Mouse (Mus musculus): ENCODE measurements around the gene Sh3pxd2b. TPM values are rescaled to one million over a fixed set of nuclear protein-coding genes. Genes with fewer than 3 reads are reported as not detected.

Sh3pxd2b gene
- polyA plus RNA-seq, 1 experiment = not detected

DNA sequence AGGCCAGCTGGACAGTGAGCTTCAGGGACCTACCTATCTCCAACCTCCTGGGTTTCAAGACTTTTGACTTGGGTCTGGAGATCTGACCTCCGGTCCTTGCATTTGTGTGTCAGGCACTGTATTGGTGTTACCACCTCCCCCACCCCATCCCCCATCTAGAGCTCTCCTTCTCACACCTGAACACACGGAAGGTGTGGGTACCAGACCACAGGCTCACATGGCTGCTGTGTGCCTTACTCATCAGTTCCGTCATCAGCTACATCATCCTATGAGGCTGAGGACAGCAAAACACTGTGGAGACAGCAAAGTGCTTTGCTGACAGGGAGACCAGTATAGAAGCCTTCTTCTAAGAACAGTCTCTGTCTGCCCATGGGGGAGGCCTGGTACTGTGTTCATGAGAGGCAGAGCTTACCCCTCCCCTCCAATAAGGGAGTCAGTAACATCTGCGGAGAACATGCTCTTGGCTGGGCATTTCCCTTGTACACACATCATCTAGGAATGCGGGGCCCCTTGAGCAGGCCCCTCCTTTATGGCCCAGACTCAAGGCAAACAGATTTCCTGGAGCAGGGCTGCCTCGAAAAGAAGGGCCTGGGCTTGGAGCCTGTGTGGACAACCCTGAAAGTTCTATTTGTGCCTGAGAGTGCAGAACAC lies 87.9 kb downstream of the Sh3pxd2b start:
- no peak for TF ChIP-seq GATA1 (IDR thresholded peaks at IDR 0.05; ENCODE audit: low read length)

DNA sequence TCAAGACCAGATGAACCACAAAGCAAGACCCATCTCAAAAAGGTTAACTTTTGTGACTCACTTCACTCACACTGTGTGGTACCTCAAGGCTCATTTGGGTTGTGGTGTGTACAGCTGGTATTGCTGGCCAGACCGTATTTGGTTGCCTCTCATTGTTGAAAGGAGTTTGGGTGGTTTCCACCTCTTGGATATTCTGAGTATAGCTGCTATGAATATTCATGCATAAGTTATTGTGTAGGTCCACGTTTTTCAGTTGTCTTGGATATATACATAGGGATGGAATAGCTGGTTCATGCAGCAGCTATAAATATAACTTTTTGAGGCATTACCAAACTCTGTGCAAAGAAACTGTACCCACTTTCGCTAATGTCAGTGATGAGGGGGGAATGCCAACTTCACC lies 95.0 kb downstream of the Sh3pxd2b start:
- no peak for TF ChIP-seq GATA1 (IDR thresholded peaks at IDR 0.05; ENCODE audit: low read length)

DNA sequence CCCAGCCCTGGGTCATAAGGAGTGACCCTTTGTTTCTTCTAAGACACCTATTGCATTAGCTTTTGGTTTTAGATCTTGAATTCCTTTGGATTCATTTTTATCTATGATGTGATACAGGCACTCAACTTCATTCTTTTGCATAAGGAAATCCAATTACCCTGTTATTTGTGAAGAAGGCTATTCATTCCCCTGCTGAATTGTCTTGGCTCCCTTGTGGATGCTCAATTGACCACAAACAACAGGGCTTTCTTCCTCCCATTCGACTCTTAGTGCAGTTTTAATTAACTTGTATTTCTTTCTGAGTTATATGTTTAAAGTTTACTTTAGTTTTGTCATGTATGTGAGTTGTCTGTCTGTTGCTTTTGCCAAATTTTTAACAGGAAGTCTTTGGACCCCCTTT lies 96.6 kb downstream of the Sh3pxd2b start:
- no peak for TF ChIP-seq GATA1 (IDR thresholded peaks at IDR 0.05; ENCODE audit: low read length)

DNA sequence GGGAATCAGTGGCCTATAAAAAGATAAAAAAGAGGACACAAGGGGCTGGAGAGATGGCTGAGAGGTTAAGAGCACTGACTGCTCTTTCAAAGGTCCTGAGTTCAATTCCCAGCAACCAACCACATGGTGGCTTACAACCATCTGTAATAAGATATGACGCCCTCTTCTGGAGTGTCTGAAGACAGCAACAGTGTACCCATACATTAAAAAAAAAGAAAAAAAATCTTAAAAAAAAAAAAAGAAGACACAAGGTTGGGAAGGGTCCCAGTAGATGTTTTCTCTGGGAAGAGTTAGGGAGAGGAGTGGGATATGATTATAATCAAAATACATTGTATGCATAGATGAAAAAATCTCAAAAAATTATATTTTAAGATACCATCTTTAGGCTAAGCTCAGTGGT lies 97.5 kb downstream of the Sh3pxd2b start:
- TF ChIP-seq GATA1 (IDR thresholded peaks at IDR 0.05; ENCODE audit: low read length) = no peak

DNA sequence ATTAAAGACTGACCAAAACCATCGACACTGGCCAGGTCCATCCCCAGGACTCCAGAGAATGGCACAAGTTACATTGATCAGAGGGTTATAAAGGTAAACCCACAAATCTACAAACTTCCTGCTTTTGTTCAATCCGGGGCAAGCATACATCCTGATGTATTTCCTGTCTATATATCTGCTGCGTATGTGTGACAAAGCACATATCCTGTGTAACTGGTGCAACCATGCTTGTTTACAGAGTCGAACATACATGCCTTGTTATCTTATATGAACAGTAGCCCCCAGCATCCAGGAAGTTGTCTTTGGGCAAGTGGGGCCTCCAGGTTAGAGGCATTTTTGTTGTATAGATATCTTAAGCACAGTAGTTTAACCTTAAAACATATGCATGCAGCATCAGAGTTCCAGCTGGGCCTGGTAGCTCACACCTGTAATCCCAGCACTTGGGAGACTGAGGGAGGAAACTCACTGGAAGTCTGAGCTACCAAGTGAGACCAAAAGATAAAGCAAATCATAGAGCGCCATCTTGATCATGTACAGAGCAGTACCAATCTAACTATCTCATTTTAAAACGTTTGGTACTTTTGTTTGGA lies 98.1 kb downstream of the Sh3pxd2b start:
- TF ChIP-seq GATA1 (IDR thresholded peaks at IDR 0.05; ENCODE audit: low read length) = no peak

DNA sequence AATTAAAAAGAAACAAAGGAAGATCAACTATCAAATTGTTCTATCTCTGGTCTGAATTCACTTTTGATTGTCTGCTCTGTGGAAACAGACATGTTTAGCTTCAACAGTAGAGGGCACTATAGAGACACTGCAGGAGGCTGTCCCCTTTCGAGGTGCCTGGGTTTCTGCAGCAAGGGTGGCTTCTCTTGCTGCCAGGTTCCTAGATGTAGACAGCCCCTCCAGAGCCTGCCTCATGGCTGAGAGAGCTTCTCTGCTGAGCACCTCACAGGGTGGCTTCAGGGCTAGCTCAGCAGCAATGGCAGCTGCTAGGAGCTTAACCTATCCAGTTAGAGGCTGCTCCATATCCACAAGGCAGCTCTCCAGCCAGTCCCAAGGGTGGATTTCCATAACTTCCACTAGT lies 102.6 kb downstream of the Sh3pxd2b start:
- no peak for TF ChIP-seq GATA1 (IDR thresholded peaks at IDR 0.05; ENCODE audit: low read length)

DNA sequence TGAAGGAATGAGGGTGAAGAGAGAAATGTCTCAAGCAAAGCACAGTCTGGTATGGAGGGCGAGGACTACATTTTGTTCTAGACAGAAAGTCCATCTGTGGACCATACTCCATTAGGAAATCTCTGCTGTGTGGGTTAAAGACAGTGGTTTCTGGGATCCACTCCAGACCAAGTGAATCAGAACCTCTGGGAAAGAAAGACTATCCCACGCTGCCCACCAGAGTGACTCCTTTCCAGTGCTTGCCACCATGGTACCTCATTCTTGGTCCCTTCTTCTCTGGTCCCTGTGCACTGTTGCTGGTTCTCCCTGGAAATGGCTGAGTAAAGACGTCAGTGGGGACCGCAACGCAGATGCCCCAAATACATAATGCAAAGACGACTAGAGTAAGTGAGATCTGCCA lies 103.7 kb downstream of the Sh3pxd2b start:
- no peak for TF ChIP-seq GATA1 (IDR thresholded peaks at IDR 0.05; ENCODE audit: low read length)

DNA sequence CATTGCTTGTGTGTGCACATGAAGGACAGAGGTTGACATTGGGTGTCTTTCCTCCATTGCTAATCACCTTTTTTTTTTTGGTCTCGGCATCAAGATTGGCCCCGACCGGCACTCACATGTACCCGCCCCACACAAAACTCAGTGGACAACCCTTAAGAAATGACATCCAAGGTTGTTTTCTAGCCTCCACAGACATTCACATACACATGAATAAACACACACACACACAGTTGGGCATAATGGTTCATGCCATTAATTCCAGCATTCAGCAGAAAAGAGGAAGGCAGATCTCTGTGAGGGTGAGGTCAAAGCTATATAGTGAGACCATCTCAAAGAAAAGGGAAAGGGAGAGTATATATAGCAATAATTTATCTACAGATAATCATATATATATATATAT lies 105.1 kb downstream of the Sh3pxd2b start:
- TF ChIP-seq GATA1 (IDR thresholded peaks at IDR 0.05; ENCODE audit: low read length) = no peak

DNA sequence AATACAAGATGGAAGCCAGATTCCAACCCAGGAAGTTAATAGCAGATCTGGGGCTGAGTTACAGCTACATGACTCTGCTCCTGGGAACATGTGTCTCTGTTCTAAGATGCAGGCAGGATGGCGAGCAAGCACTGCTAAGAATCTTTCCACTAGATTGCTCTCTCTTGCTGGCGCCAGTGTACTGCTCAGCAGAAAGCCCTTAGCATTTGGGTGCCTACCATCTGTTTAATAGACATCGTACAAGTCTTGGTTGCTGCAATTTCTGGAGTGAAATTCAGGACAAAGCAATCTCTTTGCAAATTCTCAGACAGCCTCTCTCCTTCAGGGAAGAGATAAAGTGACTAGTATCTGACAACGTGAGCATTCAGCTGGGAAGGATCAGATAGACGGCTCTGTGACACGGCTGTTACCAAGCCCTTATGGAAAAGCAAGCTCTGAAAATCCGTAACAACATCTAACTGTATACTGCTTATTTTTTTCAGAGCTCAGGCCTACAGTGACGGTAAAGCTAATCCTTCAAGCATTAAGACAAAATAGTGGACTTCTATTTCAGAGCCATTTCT lies 105.8 kb downstream of the Sh3pxd2b start:
- TF ChIP-seq GATA1 (IDR thresholded peaks at IDR 0.05; ENCODE audit: low read length) = no peak

DNA sequence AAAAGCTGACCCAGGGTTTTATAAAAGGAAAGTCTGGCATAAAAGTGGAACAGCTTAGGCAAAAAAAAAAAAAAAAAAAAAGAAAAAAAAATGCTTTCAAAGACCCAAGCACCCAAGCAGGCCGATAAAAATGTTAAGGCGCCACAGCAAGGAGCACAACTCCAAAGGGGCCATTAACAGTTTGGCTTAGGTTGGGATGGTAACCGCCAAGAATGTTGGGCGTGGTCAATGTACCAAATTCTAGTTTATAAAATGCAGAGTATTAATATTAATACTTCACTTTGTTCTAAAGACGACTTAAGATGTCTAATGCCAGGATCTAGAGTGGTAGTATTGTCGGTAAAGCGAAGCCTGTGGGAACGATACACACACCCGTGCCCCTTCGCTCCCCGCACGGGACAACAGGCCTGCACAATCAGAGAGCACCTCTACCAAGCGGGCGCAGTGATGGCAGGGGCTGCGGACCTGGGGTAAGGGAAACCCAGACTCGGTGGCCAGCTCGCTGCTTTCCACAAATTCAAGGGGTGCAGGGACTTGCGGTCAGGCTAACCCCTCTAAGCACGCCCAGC lies 106.7 kb downstream of the Sh3pxd2b start:
- no peak for TF ChIP-seq GATA1 (IDR thresholded peaks at IDR 0.05; ENCODE audit: low read length)

DNA sequence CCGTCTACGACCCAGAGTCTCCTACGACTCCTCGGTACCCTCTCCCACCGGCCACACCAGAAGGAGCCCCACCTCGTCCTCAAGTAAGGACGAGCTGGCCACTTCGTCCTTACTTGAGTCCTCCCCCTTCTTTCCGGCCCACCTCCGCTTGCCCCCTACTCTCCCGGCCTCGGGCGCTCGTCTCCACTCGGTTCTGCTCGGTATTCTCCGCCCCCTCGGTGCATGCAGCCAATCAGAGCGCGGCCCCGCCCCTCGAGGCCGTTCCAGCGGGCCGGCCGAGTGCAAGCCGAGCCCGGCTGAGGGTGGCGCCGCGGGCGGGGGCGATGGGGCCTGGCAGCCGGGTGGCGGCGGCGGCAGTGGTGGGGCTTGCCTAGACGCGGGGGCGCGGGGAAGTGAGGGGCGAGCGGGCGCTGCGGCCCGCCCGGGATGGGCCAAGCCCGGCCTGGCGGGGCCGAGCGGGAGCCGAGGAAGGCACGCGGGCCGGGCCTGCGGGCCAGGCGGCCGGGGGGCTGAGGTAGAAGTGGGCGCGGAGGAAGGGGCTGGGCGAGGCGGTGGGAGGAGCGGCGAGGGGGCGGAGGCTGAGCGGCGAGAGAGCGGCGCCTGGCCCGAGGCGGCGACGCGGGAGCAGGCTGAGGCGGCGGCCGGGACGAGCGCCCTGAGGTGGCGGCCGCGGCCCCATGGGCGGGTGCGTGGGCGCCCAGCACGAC lies 107.3 kb downstream of the Sh3pxd2b start, which contains the start of gene Ubtd2:
TSS of gene Ubtd2 (plus strand) at position 571 of the 707 bp plus-strand sequence.
- TF ChIP-seq GATA1 (IDR thresholded peaks at IDR 0.05; ENCODE audit: low read length) = no peak

DNA sequence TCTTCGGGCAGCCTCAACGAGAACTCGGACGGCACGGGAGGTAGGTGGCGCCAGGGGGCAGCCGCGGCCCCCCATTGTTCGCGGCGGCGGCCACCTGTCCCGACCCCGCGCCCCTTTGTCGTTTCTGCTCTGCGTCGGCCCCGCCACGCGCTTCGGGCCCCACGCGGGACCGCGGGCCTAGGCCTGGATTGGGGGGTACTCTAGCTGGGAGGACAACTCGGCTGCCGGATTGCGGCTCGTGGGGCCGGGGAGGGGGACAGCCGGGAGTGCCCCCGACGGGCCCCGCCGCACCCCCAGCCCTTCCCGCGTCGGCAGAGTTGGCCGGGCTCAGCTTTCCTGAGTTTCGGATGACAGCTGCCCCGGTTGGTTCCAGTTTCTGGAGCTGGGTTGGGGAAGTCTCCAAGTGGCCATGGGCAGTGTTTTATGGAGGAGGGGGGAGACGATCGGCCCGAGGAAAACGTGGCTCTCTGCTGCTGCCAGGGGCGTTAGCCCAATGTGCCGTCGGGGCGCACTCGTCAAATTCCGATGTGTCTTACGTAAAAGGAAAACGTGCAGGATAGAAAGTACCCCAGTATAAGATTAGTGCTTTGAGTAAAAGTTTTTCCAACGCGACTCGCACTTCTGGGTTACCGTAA lies 108.0 kb downstream of the Sh3pxd2b start:
- TF ChIP-seq GATA1 (IDR thresholded peaks at IDR 0.05; ENCODE audit: low read length) = no peak

DNA sequence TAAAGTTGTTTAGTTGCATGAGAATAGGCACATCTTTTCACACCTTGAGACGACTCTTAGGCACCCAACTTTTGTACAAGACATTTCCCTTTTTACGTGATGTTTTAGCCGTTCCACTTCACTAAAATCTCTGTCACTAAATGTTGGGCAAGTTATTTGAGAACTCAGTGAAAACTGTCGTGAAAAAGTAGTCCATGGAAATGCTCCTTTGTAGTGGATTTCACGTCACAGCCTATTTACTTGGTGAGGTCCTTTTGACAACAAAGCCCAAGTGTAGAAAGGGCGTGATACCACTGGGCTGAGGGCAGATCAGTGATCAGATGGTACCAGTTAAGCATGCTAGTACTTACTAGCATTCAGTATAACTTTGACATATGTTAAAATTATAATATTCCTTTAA lies 108.7 kb downstream of the Sh3pxd2b start:
- TF ChIP-seq GATA1 (IDR thresholded peaks at IDR 0.05; ENCODE audit: low read length) = no peak

DNA sequence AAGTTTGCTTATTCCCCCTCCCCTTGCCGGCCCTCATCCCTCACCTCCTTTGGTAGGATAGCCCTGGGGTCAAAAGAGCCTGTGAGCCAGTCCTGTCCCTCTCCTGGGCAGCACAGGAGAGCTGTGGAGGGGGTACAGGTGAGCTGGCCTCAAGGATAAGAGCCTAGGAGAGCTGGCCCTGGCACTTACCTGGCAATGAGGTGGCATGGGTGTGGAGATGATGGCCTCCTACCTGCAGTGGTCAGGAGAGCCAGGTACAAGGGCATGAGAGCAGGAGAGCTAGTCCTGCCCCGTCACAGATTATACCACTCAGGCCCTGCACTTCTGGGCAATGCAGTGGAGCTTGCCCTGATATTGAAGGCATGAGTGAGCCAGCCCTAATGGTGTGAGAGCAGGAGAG lies 116.7 kb downstream of the Sh3pxd2b start:
- TF ChIP-seq GATA1 (IDR thresholded peaks at IDR 0.05; ENCODE audit: low read length) = no peak

DNA sequence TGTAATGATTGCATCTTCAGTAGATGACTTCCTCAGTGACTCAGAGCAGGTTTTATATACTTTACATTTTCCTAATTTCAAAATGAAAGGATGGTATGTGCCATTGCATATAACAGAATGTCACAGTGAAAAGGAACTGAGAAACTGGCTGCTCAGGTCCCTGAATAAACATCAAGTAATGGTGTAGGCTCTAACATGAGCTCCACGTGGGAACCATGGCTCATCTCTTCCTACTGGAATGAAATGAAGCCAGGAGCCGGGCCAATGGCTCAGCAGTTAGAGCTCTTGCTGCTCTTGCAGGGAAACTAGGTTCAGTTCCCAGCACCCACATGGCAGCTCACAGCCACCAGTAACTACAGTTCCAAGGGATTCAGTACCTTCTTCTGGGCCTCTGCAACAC lies 124.3 kb downstream of the Sh3pxd2b start:
- TF ChIP-seq GATA1 (IDR thresholded peaks at IDR 0.05; ENCODE audit: low read length) = no peak

DNA sequence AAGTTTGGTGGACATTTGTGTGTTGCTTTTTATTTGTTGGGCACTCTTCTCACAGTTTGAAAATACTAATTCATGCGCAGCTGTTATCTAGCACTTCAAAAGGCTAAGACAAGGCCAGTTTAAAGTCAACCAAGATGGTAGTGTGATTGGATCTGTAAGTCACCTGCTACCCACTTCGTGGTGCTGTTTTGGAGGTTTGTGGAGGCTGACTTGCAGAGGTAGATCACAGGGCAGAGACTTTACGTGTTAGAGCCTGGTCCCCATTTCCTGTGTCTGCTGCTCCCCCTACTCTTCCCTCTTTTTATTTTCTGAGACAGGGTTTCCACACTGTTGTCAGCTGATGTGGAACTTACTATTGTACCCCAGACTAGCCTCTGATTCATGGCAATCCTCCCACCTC lies 127.1 kb downstream of the Sh3pxd2b start:
- TF ChIP-seq GATA1 (IDR thresholded peaks at IDR 0.05; ENCODE audit: low read length) = no peak
